Mouse (Mus musculus) heart, adult 2 months (tissue): Measurements from ENCODE around the gene Olfr446. TPM values are rescaled to one million over a fixed set of nuclear protein-coding genes. Genes with fewer than 3 reads are reported as not detected.

Experiments
- DNase-seq, 2 experiments: peaks; one replicate each; pipeline ENCODE4 v3.0.0; 2021
- H3K27ac ChIP-seq: fragments of 200-600 bp; 2 replicates; pipeline ENCODE4 v1.8.1; 2022
- H3K27me3 ChIP-seq: fragments of 200-500 bp; 2 replicates; pipeline ENCODE4 v1.6.1; 2012; ENCODE audit warnings: mild to moderate bottlenecking, low read length, inconsistent platforms, mixed read lengths; ENCODE audit not compliant: control insufficient read depth, insufficient read depth
- H3K36me3 ChIP-seq: fragments of 200-500 bp; 2 replicates; pipeline ENCODE4 v1.6.1; 2012; ENCODE audit warnings: low read length, inconsistent platforms; ENCODE audit not compliant: control insufficient read depth, insufficient read depth
- H3K4me1 ChIP-seq: fragments of 200-500 bp; 2 replicates; pipeline ENCODE4 v1.6.1; 2011; ENCODE audit warnings: low read length; ENCODE audit not compliant: control insufficient read depth, insufficient read depth
- H3K4me3 ChIP-seq: fragments of 200-600 bp; 2 replicates; pipeline ENCODE4 v1.8.1; 2022
- H3K79me2 ChIP-seq: fragments of 200-500 bp; replicated peaks from 2 replicates; pipeline ENCODE4 v1.6.1; 2012; ENCODE audit warnings: mild to moderate bottlenecking, inconsistent platforms, low read length, moderate library complexity, mixed read lengths; ENCODE audit not compliant: control insufficient read depth, insufficient read depth
- H3K9ac ChIP-seq: fragments of 200-500 bp; 2 replicates; pipeline ENCODE4 v1.6.1; 2012; ENCODE audit warnings: low read depth, mild to moderate bottlenecking, control low read depth, inconsistent platforms, low read length, mixed read lengths
- CTCF ChIP-seq: fragments of 200-600 bp; IDR thresholded peaks from 2 replicates; pipeline ENCODE4 v1.8.1; 2022; ENCODE audit warnings: antibody characterized with exemption, mild to moderate bottlenecking, moderate library complexity
- EP300 ChIP-seq: fragments of 200-500 bp; IDR thresholded peaks from 2 replicates; pipeline ENCODE4 v1.6.1; 2011; ENCODE audit warnings: low read depth, low read length, control low read depth; ENCODE audit not compliant: insufficient read depth
- POLR2A ChIP-seq: fragments of 200-500 bp; IDR thresholded peaks from 2 replicates; pipeline ENCODE4 v1.6.1; 2011; ENCODE audit warnings: mild to moderate bottlenecking, low read depth, low read length, control low read depth; ENCODE audit not compliant: insufficient read depth
- WGBS: fragments of 180-500 bp; shearing (Covaris S2); methylation state at CpG from one replicate; pipeline ENCODE4 v1.1.7; 2018; 5-methylcytosine and 5-hydroxymethylcytosine counted together
- intact Hi-C: fragments of 180-260 bp; cut with DNase I; formaldehyde crosslinking; loops from one replicate; pipeline ENCODE4 v1.15.1; 2025
- long read RNA-seq: library from polyadenylated mRNA; stranded (forward); transcript quantifications from one replicate; pipeline ENCODE4 v2.0.0, GENCODE M21; 2021
- polyA plus RNA-seq: library from polyadenylated mRNA; depleted of rRNA; stranded (reverse); fragments of >200 nt; gene quantifications from 2 replicates; pipeline ENCODE4 v1.2.3, GENCODE M21; 2012; rRNA removed
- total RNA-seq, 2 experiments: library from RNA; stranded (reverse); gene quantifications; 2 replicates each; pipeline ENCODE4 v1.2.3; 2021

Olfr446 gene
- not detected for total RNA-seq
- polyA plus RNA-seq: not detected in 2 replicates
- long read RNA-seq: 0 reads

DNA sequence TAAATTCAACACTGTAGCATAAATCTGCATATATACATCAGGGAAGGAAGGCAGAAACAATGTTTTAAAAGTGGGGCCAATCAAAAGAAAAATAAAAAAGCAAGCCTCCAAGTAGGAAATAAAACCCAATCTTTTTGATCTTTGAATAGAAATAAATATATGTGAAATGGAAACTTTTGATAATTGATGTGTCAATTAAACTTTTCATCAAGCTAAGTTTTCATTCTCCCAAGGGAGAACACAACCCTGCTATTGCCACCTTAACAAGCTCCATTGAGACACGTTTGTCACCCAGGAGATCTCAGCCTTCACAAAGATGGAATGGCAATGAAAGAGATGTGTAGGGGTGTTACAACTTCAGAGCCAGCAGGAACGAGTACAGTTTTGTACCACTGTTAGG is at the start of gene Olfr446:
Gene Olfr446 (plus strand): TSS at position 301 of the 400 bp plus-strand sequence.
- no peak within 1 kb of the TSS for H3K9ac ChIP-seq
- H3K4me1 ChIP-seq: no peaks in the 10 kb centered on the region
- H3K36me3 ChIP-seq: no peaks in the 10 kb centered on the region
- no peaks in the 10 kb centered on the region for H3K27me3 ChIP-seq
- intact Hi-C loops: no loop called here
- no peak for DNase-seq
- TF ChIP-seq EP300 (no peak), POLR2A (no peak), CTCF (no peak)
- H3K27ac ChIP-seq: no peak within 1 kb of the TSS
- WGBS: 58% methylated on average over 2 of the region's 2 CpGs
- H3K4me3 ChIP-seq: no peak within 1 kb of the TSS
- no peaks in the 10 kb centered on the region for H3K79me2 ChIP-seq

DNA sequence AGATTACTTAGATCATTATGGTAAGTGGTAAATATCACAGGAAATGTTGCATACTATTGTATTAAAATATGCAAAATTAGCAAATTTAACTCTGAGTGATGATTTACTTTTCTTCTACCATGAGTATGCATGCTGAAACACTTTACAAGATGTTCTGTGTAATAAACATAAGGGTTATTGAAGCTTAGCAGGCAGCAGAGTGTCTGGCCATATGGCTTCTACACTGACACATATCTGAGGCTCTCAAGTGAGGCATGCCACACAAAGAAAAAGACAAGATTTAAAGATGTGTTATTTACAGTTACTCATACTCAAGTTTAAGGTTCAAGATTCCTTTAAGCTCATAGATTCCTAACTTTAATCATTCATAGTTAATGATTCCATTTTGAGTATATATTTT is 44.9 kb upstream of the Olfr446 start:
- intact Hi-C loops: no loop called here
- Histone ChIP-seq H3K4me3 (no peak overlapping the region), H3K36me3 (no peaks in the 10 kb centered on the region), H3K79me2 (no peaks in the 10 kb centered on the region), H3K27ac (no peak overlapping the region), H3K9ac (no peak overlapping the region), H3K27me3 (no peaks in the 10 kb centered on the region), H3K4me1 (no peaks in the 10 kb centered on the region)
- DNase-seq: no peak
- no peak for TF ChIP-seq CTCF
- no peak for TF ChIP-seq POLR2A
- no peak for TF ChIP-seq EP300

GRCm38 (mm10) chr6:42890141-42890540 is 31.0 kb upstream of the Olfr446 start, which contains the start of gene Olfr448:
TSS of gene Olfr448 (plus strand) at chr6:42890441.
- Histone ChIP-seq H3K9ac (no peak within 1 kb of the TSS), H3K4me3 (no peak within 1 kb of the TSS), H3K79me2 (no peaks in the 10 kb centered on the region), H3K27ac (no peak within 1 kb of the TSS), H3K36me3 (no peaks in the 10 kb centered on the region), H3K27me3 (no peaks in the 10 kb centered on the region), H3K4me1 (no peaks in the 10 kb centered on the region)
- TF ChIP-seq EP300 (no peak), CTCF (no peak), POLR2A (no peak)
- DNase-seq: no peak
- intact Hi-C loops: no loop called here
- 73% methylated on average over 1 of the region's 1 CpGs for WGBS

DNA sequence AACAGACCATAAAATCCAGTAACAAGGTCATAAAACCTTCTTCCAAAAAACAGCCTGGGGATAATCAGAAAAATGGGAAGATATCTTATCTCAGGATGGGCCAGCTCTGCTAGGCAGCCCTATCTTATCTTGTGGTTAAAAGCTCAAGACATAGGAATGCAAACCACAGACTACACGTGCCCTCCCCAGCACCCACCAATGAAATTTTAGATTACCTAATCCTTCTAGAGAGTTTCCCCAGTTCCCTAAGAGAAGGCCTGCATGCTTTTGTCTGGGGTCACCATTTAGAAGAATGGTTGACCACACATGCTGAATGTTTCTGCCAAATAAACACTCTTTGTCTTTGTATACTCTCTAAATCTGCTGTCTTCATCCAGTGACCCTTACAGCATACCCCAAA is 20.8 kb upstream of the Olfr446 start:
- intact Hi-C loops: no loop called here
- Histone ChIP-seq H3K79me2 (no peaks in the 10 kb centered on the region), H3K4me1 (no peaks in the 10 kb centered on the region), H3K36me3 (no peaks in the 10 kb centered on the region), H3K9ac (no peak overlapping the region), H3K27ac (no peak overlapping the region), H3K27me3 (no peaks in the 10 kb centered on the region), H3K4me3 (no peak overlapping the region)
- 19% methylated on average over 1 of the region's 1 CpGs for WGBS
- DNase-seq: no peak
- no peak for TF ChIP-seq POLR2A
- TF ChIP-seq EP300: no peak
- no peak for TF ChIP-seq CTCF

DNA sequence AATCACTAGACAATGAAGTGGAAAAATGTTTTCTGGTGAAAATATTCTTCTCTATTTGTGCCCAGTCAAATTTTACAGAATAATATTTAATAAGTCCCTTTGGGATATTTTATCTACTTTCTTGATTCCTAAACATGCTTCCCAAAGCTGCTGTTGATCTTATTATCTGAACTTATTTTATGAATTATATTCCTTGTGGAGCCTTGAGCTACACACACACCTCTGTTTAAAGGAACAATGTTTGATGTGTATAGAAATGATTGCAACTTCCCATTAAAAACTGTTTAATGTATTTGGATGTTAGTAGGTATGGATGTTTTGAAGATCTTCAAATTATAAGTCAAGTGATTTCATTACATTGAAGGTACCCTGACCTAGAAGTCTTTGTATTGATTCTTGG is 12.6 kb upstream of the Olfr446 start, which contains the start of gene Olfr447:
Gene Olfr447 (plus strand): TSS at position 301 of the 400 bp plus-strand sequence.
- no peak within 1 kb of the TSS for H3K9ac ChIP-seq
- H3K79me2 ChIP-seq: no peaks in the 10 kb centered on the region
- no peak within 1 kb of the TSS for H3K4me3 ChIP-seq
- no peaks in the 10 kb centered on the region for H3K27me3 ChIP-seq
- intact Hi-C loops: no loop called here
- DNase-seq: no peak
- H3K4me1 ChIP-seq: no peaks in the 10 kb centered on the region
- no peak for TF ChIP-seq POLR2A
- no peak for TF ChIP-seq EP300
- TF ChIP-seq CTCF: no peak
- H3K36me3 ChIP-seq: no peaks in the 10 kb centered on the region
- no peak within 1 kb of the TSS for H3K27ac ChIP-seq

- TF ChIP-seq CTCF (no peak), EP300 (no peak), POLR2A (no peak)
- Histone ChIP-seq H3K9ac (no peak within 1 kb of the TSS), H3K79me2 (no peaks in the 10 kb centered on the region), H3K4me3 (no peak within 1 kb of the TSS), H3K27me3 (no peaks in the 10 kb centered on the region), H3K36me3 (no peaks in the 10 kb centered on the region), H3K4me1 (no peaks in the 10 kb centered on the region), H3K27ac (no peak within 1 kb of the TSS)
- intact Hi-C loops: no loop called here
- 42% methylated on average over 1 of the region's 1 CpGs for WGBS
- DNase-seq: no peak
These were observed 27.6 kb downstream of the Olfr446 start, which contains the start of gene Olfr444 for GRCm38 (mm10) chr6:42948767-42949166. TSS of gene Olfr444 (plus strand) at chr6:42949067.

DNA sequence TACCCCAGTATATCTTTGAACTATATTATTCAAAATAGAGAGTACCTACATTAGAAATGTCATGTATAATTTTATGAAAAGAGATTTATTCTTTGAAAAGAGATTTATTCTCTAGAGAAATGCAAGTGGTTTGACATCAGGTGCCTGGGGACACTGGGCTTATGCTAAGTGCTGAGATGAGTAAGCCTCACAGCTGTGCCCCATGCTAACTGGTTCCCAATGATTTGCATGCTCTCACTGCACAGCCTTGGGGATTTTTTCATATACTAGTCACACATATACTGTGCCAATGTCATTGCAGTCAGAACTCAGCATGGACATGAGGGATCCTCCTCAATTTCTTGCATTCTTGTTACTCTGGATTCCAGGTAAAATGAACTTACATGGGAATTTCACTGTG is 59.2 kb downstream of the Olfr446 start:
- TF ChIP-seq CTCF: no peak
- no peak for TF ChIP-seq POLR2A
- TF ChIP-seq EP300: no peak
- H3K36me3 ChIP-seq: no peaks in the 10 kb centered on the region
- no peak overlapping the region for H3K27ac ChIP-seq
- no peaks in the 10 kb centered on the region for H3K79me2 ChIP-seq
- no peak overlapping the region for H3K4me3 ChIP-seq
- no peak overlapping the region for H3K9ac ChIP-seq
- no peaks in the 10 kb centered on the region for H3K27me3 ChIP-seq
- intact Hi-C loops: no loop called here
- no peaks in the 10 kb centered on the region for H3K4me1 ChIP-seq
- no peak for DNase-seq

Other genes with a start within 250 kb of the Olfr446 start
- gene Tcaf1, start 211.3 kb upstream of the Olfr446 start, total RNA-seq: 10 to 100 TPM; 10.3 to 12.4 TPM
- gene Tcaf1, start 211.3 kb upstream of the Olfr446 start, polyA plus RNA-seq: 8.0 and 12.5 TPM in 2 replicates
- not detected for gene Olfr453, start 182.0 kb upstream of the Olfr446 start, total RNA-seq
- gene Olfr453, start 182.0 kb upstream of the Olfr446 start, polyA plus RNA-seq: not detected in 2 replicates
- not detected for gene Olfr38, start 165.0 kb upstream of the Olfr446 start, total RNA-seq
- not detected in 2 replicates for gene Olfr38, start 165.0 kb upstream of the Olfr446 start, polyA plus RNA-seq
- gene Olfr452, start 136.3 kb upstream of the Olfr446 start, total RNA-seq: not detected
- not detected in 2 replicates for gene Olfr452, start 136.3 kb upstream of the Olfr446 start, polyA plus RNA-seq
- gene Olfr450, start 109.4 kb upstream of the Olfr446 start, total RNA-seq: not detected
- gene Olfr450, start 109.4 kb upstream of the Olfr446 start, polyA plus RNA-seq: not detected in 2 replicates
- gene Olfr449, start 87.0 kb upstream of the Olfr446 start, total RNA-seq: not detected
- not detected in 2 replicates for gene Olfr449, start 87.0 kb upstream of the Olfr446 start, polyA plus RNA-seq
- gene Olfr448, start 30.9 kb upstream of the Olfr446 start, total RNA-seq: not detected
- not detected in 2 replicates for gene Olfr448, start 30.9 kb upstream of the Olfr446 start, polyA plus RNA-seq
- gene Olfr447, start 12.5 kb upstream of the Olfr446 start, total RNA-seq: not detected
- not detected in 2 replicates for gene Olfr447, start 12.5 kb upstream of the Olfr446 start, polyA plus RNA-seq
- not detected for gene Olfr444, start 27.7 kb downstream of the Olfr446 start, total RNA-seq
- not detected in 2 replicates for gene Olfr444, start 27.7 kb downstream of the Olfr446 start, polyA plus RNA-seq
- gene Olfr441, start 185.0 kb downstream of the Olfr446 start, total RNA-seq: not detected
- gene Olfr441, start 185.0 kb downstream of the Olfr446 start, polyA plus RNA-seq: not detected in 2 replicates
- gene Olfr237-ps1, start 225.2 kb downstream of the Olfr446 start, total RNA-seq: not detected
- gene Olfr237-ps1, start 225.2 kb downstream of the Olfr446 start, polyA plus RNA-seq: not detected in 2 replicates
- gene Olfr437, start 241.9 kb downstream of the Olfr446 start, total RNA-seq: not detected
- gene Olfr437, start 241.9 kb downstream of the Olfr446 start, polyA plus RNA-seq: not detected in 2 replicates